Mouse (Mus musculus): ENCODE results near the gene Dlg4. TPM values are rescaled to one million over a fixed set of nuclear protein-coding genes. Genes with fewer than 3 reads are reported as not detected.

The Dlg4 gene
- total and polyA plus RNA-seq, 2 experiments: 0.37 to 1.3 TPM

DNA sequence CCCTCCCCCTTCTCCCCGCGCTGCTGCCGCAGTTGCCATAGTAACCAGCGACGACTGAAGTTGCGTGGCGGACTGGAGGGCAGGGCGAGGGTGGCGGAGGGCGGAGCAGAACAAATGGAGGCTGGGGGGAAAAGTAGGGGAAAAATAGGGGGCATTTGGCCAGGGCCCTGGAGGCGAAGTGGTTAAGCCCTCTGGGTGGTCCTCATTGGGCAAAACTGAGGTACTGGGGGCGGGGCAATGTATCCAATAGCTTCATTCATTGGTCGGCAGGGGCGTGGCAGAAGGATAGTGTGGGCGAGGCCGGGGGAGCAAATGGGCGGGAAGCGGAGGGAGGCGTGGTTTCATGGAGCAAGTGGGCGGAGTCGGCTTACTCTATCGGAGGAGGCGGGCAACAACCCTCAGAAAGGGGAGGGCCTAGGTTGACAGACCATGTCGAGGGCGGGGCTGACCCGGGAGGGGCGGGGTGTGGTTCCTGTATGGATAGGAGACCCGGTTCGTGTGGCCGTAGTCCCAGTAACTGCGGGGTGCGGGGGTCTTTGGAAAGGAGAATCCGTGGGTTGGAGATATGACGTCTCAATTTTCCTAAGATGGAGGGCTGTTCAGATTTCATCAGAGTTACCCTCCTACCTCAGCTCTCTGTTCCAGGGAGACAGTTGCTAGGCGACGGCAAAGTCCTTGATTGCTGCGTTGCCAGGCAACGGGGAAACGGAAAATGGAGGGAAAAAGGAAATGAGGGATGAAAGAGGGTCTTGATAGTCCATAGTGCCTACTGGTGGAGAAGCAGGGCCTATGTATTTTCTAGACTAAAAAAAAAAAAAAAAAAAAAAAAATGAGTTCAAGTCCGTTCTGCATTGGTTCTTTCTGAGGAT is 4.8 kb downstream of the Dlg4 start:
- Histone ChIP-seq H3K27me3 (ENCODE audit: control insufficient read depth, insufficient read depth, low read length) (no peaks in the 10 kb centered on the region), H3K79me2 (ENCODE audit: control insufficient read depth, insufficient read depth, low read length) (no peaks in the 10 kb centered on the region), H3K9ac (ENCODE audit: low read depth, low read length) (peak overlapping the region; percentile 49), H3K27ac (replicated peaks; ENCODE audit: insufficient read depth, low read depth, low read length) (peak overlapping the region; percentile 33; the same call in 1 of the 2 replicates), H3K4me3 (ENCODE audit: insufficient read depth, low read depth, low read length) (peak overlapping the region; percentile 87), H3K4me1 (ENCODE audit: control insufficient read depth, insufficient read depth, low read length) (no peaks in the 10 kb centered on the region), H3K36me3 (ENCODE audit: control insufficient read depth, insufficient read depth, low read length) (no peaks in the 10 kb centered on the region)
- peak; percentile 90 for DNase-seq (ENCODE audit: extremely low read depth, low read depth, low spot score)
- 3% methylated on average over 39 of the region's 40 CpGs for WGBS
- no peak for TF ChIP-seq CTCF (IDR thresholded peaks at IDR 0.05; ENCODE audit: low read depth, low read length)
- no peak for TF ChIP-seq POLR2A (IDR thresholded peaks at IDR 0.05; ENCODE audit: extremely low read depth, insufficient read depth, low read length)

DNA sequence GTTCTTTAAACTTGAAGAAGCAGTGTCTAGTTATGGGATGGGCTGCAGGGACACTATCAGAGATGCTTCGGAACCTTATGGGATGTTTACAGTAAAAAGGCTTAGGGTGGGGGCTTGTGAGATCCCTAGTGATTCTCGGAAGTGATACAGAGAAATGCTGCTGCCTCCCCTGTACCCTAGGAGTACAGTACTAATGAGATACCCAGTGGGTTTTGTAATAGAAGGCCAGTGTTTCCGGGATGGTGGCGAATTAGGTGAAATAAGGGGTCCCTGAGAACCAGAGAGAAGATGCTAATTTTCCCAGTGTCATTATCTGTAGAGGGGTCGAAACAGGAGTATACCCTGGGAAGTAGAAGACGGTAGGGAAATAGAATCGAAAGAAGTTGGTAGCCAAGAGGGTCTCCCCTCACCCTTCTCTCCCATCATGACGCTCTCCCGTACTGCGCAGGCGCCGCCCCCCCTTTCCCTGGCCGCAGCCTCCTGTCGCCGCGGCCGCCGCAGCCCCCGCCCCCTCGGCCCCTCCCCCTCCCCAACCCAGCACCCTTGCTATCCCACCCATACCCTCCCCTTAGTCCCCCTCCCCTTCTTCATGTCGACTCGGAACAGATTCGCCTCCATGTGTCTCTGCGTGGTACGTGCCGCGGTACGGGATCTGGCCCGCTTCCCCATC is 6.9 kb downstream of the Dlg4 start:
- no peaks in the 10 kb centered on the region for H3K4me1 ChIP-seq (ENCODE audit: control insufficient read depth, insufficient read depth, low read length)
- WGBS: 27% methylated on average over 22 of the region's 29 CpGs
- no peak overlapping the region for H3K9ac ChIP-seq (ENCODE audit: low read depth, low read length)
- H3K27ac ChIP-seq (replicated peaks; ENCODE audit: insufficient read depth, low read depth, low read length): no peak overlapping the region
- DNase-seq (ENCODE audit: extremely low read depth, low read depth, low spot score): no peak
- H3K79me2 ChIP-seq (ENCODE audit: control insufficient read depth, insufficient read depth, low read length): no peaks in the 10 kb centered on the region
- no peak overlapping the region; the same call in 1 of the 2 replicates for H3K4me3 ChIP-seq (ENCODE audit: insufficient read depth, low read depth, low read length)
- peaks cover 3% of the 10 kb centered on the region; the same call in 1 of the 2 replicates for H3K27me3 ChIP-seq (ENCODE audit: control insufficient read depth, insufficient read depth, low read length)
- TF ChIP-seq POLR2A (IDR thresholded peaks at IDR 0.05; ENCODE audit: extremely low read depth, insufficient read depth, low read length): no peak
- no peak for TF ChIP-seq CTCF (IDR thresholded peaks at IDR 0.05; ENCODE audit: low read depth, low read length)
- H3K36me3 ChIP-seq (ENCODE audit: control insufficient read depth, insufficient read depth, low read length): no peaks in the 10 kb centered on the region

DNA sequence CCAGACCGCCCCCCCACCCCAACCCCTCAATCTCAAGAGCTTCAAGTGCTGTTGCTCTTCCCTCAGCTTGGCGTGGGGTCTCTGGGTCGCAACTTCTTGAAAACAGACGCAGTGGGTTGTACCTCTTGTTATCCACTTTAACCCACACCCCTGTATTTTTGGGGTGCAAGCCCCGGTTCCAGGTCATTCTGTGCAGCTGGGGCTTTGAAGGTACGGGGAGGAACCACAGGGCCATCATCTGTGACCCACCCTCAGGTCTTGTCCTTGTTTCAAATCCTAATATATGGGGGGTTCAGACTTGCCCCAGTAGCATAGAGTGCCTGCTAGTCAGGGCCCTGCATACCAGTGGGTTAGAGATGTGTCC is 7.4 kb downstream of the Dlg4 start:
- peaks cover 3% of the 10 kb centered on the region; the same call in 1 of the 2 replicates for H3K27me3 ChIP-seq (ENCODE audit: control insufficient read depth, insufficient read depth, low read length)
- TF ChIP-seq POLR2A (IDR thresholded peaks at IDR 0.05; ENCODE audit: extremely low read depth, insufficient read depth, low read length): no peak
- no peak for TF ChIP-seq CTCF (IDR thresholded peaks at IDR 0.05; ENCODE audit: low read depth, low read length)
- no peak overlapping the region for H3K9ac ChIP-seq (ENCODE audit: low read depth, low read length)
- no peak for DNase-seq (ENCODE audit: extremely low read depth, low read depth, low spot score)
- no peak overlapping the region; the same call in 1 of the 2 replicates for H3K4me3 ChIP-seq (ENCODE audit: insufficient read depth, low read depth, low read length)
- H3K4me1 ChIP-seq (ENCODE audit: control insufficient read depth, insufficient read depth, low read length): 0 out of 2 replicates have a peak, but pooled peaks cover under 1% of the 10 kb centered on the region
- no peaks in the 10 kb centered on the region for H3K36me3 ChIP-seq (ENCODE audit: control insufficient read depth, insufficient read depth, low read length)
- H3K27ac ChIP-seq (replicated peaks; ENCODE audit: insufficient read depth, low read depth, low read length): no peak overlapping the region
- WGBS: 44% methylated on average over 6 of the region's 6 CpGs
- no peaks in the 10 kb centered on the region for H3K79me2 ChIP-seq (ENCODE audit: control insufficient read depth, insufficient read depth, low read length)

DNA sequence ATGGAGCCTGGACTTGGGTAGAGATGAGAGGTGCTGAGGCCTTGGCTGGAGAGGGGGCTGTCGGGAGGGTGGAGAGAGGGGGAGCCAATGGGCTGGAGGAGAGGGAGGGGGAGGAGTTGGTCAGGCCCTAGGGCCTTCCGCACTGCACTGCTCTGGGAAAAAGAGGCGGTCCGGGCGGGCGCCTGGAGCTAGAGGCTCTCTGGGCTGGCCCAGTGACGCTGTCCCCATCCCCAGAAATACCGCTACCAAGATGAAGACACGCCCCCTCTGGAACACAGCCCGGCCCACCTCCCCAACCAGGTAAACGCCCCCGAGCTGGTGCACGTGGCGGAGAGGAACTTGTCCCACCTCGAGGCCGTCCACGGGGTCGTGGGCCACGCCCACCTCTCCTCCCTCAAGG is 9.9 kb downstream of the Dlg4 start:
- DNase-seq (ENCODE audit: extremely low read depth, low read depth, low spot score): no peak
- no peak overlapping the region for H3K9ac ChIP-seq (ENCODE audit: low read depth, low read length)
- H3K79me2 ChIP-seq (ENCODE audit: control insufficient read depth, insufficient read depth, low read length): no peaks in the 10 kb centered on the region
- H3K36me3 ChIP-seq (ENCODE audit: control insufficient read depth, insufficient read depth, low read length): no peaks in the 10 kb centered on the region
- peaks cover 3% of the 10 kb centered on the region; the same call in 1 of the 2 replicates for H3K27me3 ChIP-seq (ENCODE audit: control insufficient read depth, insufficient read depth, low read length)
- WGBS: 17% methylated on average over 19 of the region's 19 CpGs
- peak overlapping the region; percentile 22; the same call in 1 of the 2 replicates for H3K4me3 ChIP-seq (ENCODE audit: insufficient read depth, low read depth, low read length)
- H3K4me1 ChIP-seq (ENCODE audit: control insufficient read depth, insufficient read depth, low read length): 0 out of 2 replicates have a peak, but pooled peaks cover 2% of the 10 kb centered on the region
- no peak for TF ChIP-seq CTCF (IDR thresholded peaks at IDR 0.05; ENCODE audit: low read depth, low read length)
- no peak for TF ChIP-seq POLR2A (IDR thresholded peaks at IDR 0.05; ENCODE audit: extremely low read depth, insufficient read depth, low read length)
- no peak overlapping the region for H3K27ac ChIP-seq (replicated peaks; ENCODE audit: insufficient read depth, low read depth, low read length)

DNA sequence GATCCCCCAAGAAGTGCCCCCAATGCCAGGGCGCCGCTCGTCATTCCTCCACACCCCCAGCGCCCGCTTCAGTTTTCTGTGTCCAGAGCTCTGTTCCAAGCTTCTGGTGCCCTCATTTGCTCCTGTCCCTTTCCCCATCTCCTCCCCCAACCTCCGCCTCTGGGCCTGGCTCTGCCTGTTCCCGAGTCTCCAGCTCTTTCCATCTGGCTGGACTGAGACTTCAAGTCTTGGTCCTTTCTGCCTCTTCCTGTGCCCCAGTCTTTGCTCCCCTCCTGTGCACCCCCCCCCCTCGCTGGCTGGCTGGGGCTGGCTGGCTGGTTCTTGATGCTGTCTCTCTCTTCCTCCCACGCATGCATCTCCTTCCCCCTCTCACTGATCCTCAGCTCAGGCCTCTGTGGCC is 10.7 kb downstream of the Dlg4 start:
- H3K4me1 ChIP-seq (ENCODE audit: control insufficient read depth, insufficient read depth, low read length): 0 out of 2 replicates have a peak, but pooled peaks cover 2% of the 10 kb centered on the region
- H3K9ac ChIP-seq (ENCODE audit: low read depth, low read length): no peak overlapping the region
- H3K27me3 ChIP-seq (ENCODE audit: control insufficient read depth, insufficient read depth, low read length): peaks cover 3% of the 10 kb centered on the region; the same call in 1 of the 2 replicates
- TF ChIP-seq CTCF (IDR thresholded peaks at IDR 0.05; ENCODE audit: low read depth, low read length) (no peak), POLR2A (IDR thresholded peaks at IDR 0.05; ENCODE audit: extremely low read depth, insufficient read depth, low read length) (no peak)
- 77% methylated on average over 9 of the region's 9 CpGs for WGBS
- no peak overlapping the region for H3K27ac ChIP-seq (replicated peaks; ENCODE audit: insufficient read depth, low read depth, low read length)
- no peak overlapping the region for H3K4me3 ChIP-seq (ENCODE audit: insufficient read depth, low read depth, low read length)
- H3K36me3 ChIP-seq (ENCODE audit: control insufficient read depth, insufficient read depth, low read length): no peaks in the 10 kb centered on the region
- no peaks in the 10 kb centered on the region for H3K79me2 ChIP-seq (ENCODE audit: control insufficient read depth, insufficient read depth, low read length)
- no peak for DNase-seq (ENCODE audit: extremely low read depth, low read depth, low spot score)

All from liver, adult 2 months (tissue).